In the genomic region with DNA sequence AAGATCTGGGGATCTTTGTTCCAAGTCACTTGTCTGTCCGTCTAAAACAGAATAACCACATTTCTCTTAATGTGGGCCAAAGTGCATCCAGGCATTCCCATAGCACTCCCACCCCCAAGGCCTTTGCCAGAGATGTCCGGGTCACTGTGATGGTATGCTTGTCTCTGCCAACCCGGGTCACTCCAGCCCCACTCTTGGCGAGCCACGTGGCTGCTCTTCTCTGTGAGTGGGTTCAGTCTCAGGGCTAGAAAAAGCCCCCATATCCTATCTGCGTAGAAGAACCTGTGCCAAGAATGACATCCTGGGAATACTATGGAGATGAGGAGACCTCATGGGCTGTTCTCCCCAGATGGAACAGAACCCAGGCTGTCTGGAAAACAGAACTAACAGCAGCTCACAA, we compare ENCODE assay signal across 29 mouse cellular contexts. TPM values are rescaled to one million over a fixed set of nuclear protein-coding genes. Genes with fewer than 3 reads are reported as not detected.
DNase-seq lines count a peak whose midpoint lies in the region; ATAC-seq and TF ChIP-seq lines count a peak whose summit lies in the region.
"Had no signal": no experiment of that assay in that cellular context is flagged by ENCODE, and none has a peak within 500 bp of the region (broad histone marks: within the 10 kb centered on the region; RNA-seq: fewer than 3 reads in every experiment).

No protein-coding gene starts in this region.

- no peaks in the 10 kb centered on the region for H3K27me3 ChIP-seq in forebrain, postnatal 0 days (ENCODE audit: insufficient read depth, low read length)
- H3K27me3 ChIP-seq in forebrain, embryonic 12.5 days: no peaks in the 10 kb centered on the region
- no peaks in the 10 kb centered on the region for H3K27me3 ChIP-seq in lung, postnatal 0 days (replicated peaks; ENCODE audit: insufficient read depth, low read length)
- H3K27me3 ChIP-seq: CH12.LX; forebrain, embryonic 13.5 days; heart, embryonic 15.5 days had no signal

- H3K9me3 ChIP-seq in forebrain, postnatal 0 days (ENCODE audit: low read length): no peaks in the 10 kb centered on the region
- H3K9me3 ChIP-seq in forebrain, embryonic 12.5 days: no peaks in the 10 kb centered on the region
- no peaks in the 10 kb centered on the region for H3K9me3 ChIP-seq in lung, postnatal 0 days (ENCODE audit: low read length)
- H3K9me3 ChIP-seq: embryonic facial prominence, embryonic 13.5 days; forebrain, embryonic 13.5 days; G1E; heart, embryonic 15.5 days; hindbrain, embryonic 10.5 days had no signal

- no peaks in the 10 kb centered on the region for H3K36me3 ChIP-seq in forebrain, postnatal 0 days (ENCODE audit: insufficient read depth)
- no peaks in the 10 kb centered on the region for H3K36me3 ChIP-seq in forebrain, embryonic 12.5 days (replicated peaks)
- no peaks in the 10 kb centered on the region for H3K36me3 ChIP-seq in lung, postnatal 0 days (ENCODE audit: insufficient read depth, low read length)
- H3K36me3 ChIP-seq: embryonic facial prominence, embryonic 13.5 days; G1E; heart, embryonic 15.5 days; hindbrain, embryonic 10.5 days had no signal

- no peak overlapping the region for H3K4me2 ChIP-seq in forebrain, postnatal 0 days (ENCODE audit: low read depth)
- no peak overlapping the region for H3K4me2 ChIP-seq in forebrain, embryonic 12.5 days
- no peak overlapping the region for H3K4me2 ChIP-seq in lung, postnatal 0 days (replicated peaks; ENCODE audit: low read depth, low read length)
- H3K4me2 ChIP-seq: embryonic facial prominence, embryonic 13.5 days; forebrain, embryonic 13.5 days; heart, embryonic 11.5 days; heart, embryonic 15.5 days; hindbrain, embryonic 14.5 days had no signal

- no peaks in the 10 kb centered on the region for H3K4me1 ChIP-seq in forebrain, postnatal 0 days (ENCODE audit: insufficient read depth)
- peaks cover 6% of the 10 kb centered on the region; the same call in 1 of the 2 replicates for H3K4me1 ChIP-seq in forebrain, embryonic 12.5 days
- no peaks in the 10 kb centered on the region for H3K4me1 ChIP-seq in lung, postnatal 0 days (ENCODE audit: insufficient read depth, low read depth, low read length)
- H3K4me1 ChIP-seq: embryonic facial prominence, embryonic 13.5 days; heart, embryonic 15.5 days had no signal

- no peak overlapping the region for H3K4me3 ChIP-seq in forebrain, postnatal 0 days (ENCODE audit: low read depth, low read length)
- no peak overlapping the region for H3K4me3 ChIP-seq in forebrain, embryonic 12.5 days (replicated peaks)
- H3K4me3 ChIP-seq in lung, postnatal 0 days (ENCODE audit: low read depth, low read length): no peak overlapping the region
- H3K4me3 ChIP-seq: embryonic facial prominence, embryonic 13.5 days; erythroblast, embryonic 14.5 days; forebrain, embryonic 13.5 days; heart, embryonic 15.5 days; hindbrain, embryonic 10.5 days had no signal

- no peak for DNase-seq in forebrain, postnatal 0 days
- peak; percentile 10 for DNase-seq in heart, postnatal 4 days
- DNase-seq in heart, adult 11 months: no peak
- peak; percentile 43 for DNase-seq in lung, postnatal 10 days
- no peak for DNase-seq in lung, postnatal 0 days (ENCODE audit: low spot score)
- no peak for DNase-seq in gastrocnemius, adult 18-20 months (ENCODE audit: low spot score)
- DNase-seq: adrenal gland, adult 2 months; adrenal gland, postnatal 14 days; B cell, adult 2 months; cerebellum, adult 11 months; cerebellum, adult 2 months; cerebellum, adult 9-11 months; cerebellum, postnatal 25 days; gastrocnemius, postnatal 25 days had no signal

- no peak for TF ChIP-seq EP300 in lung, postnatal 0 days (IDR thresholded peaks at IDR 0.05)

- no peak overlapping the region for H3K9ac ChIP-seq in forebrain, postnatal 0 days
- H3K9ac ChIP-seq in forebrain, embryonic 12.5 days: no peak overlapping the region
- no peak overlapping the region for H3K9ac ChIP-seq in lung, postnatal 0 days (replicated peaks; ENCODE audit: low read depth)
- H3K9ac ChIP-seq: embryonic facial prominence, embryonic 13.5 days; forebrain, embryonic 13.5 days; heart, embryonic 15.5 days; hindbrain, embryonic 14.5 days had no signal

- H3K27ac ChIP-seq in forebrain, postnatal 0 days (ENCODE audit: low read depth, low read length): no peak overlapping the region
- H3K27ac ChIP-seq in forebrain, embryonic 12.5 days: no peak overlapping the region
- no peak overlapping the region for H3K27ac ChIP-seq in lung, postnatal 0 days (ENCODE audit: low read length)
- H3K27ac ChIP-seq: embryonic facial prominence, embryonic 13.5 days; forebrain, embryonic 13.5 days; heart, embryonic 15.5 days; hindbrain, embryonic 10.5 days; hindbrain, embryonic 14.5 days had no signal

- WGBS in forebrain, postnatal 0 days: 52% methylated on average over 6 of the region's 6 CpGs
- WGBS in forebrain, embryonic 12.5 days: 74% methylated on average over 6 of the region's 6 CpGs
- 54% methylated on average over 6 of the region's 6 CpGs for WGBS in lung, postnatal 0 days

- 0 out of 2 replicates have a peak, but pooled peaks have one; percentile 17 for ATAC-seq in forebrain, postnatal 0 days
- ATAC-seq in forebrain, embryonic 12.5 days (ENCODE audit: low FRiP score): no peak
- ATAC-seq in lung, postnatal 0 days: no peak
- ATAC-seq: forebrain, embryonic 13.5 days; forebrain, embryonic 16.5 days; intestine, postnatal 0 days had no signal

- no peak for TF ChIP-seq CTCF in forebrain, postnatal 0 days (IDR thresholded peaks at IDR 0.05; ENCODE audit: low read depth)
- TF ChIP-seq CTCF in lung, postnatal 0 days (IDR thresholded peaks at IDR 0.05): no peak

RNA-seq across cellular contexts. Expression of gene Ndp, which starts 4.0 kb away (rescaled TPM):
- total RNA-seq in forebrain, postnatal 0 days (2014; rRNA removed): 6.9 and 9.6 TPM in 2 replicates
- 9.0 and 9.2 TPM in 2 replicates for polyA plus RNA-seq in forebrain, postnatal 0 days (2015; fragmentation: Nextera tagmentation; extraction: Ambion mirVana)
- polyA plus RNA-seq in forebrain, embryonic 12.5 days (2016; fragmentation: Nextera tagmentation; extraction: Ambion mirVana): 5.0 and 6.3 TPM in 2 replicates
- total RNA-seq in heart, postnatal 4 days (2021): under 1 TPM; 0.18 to 0.45 TPM
- polyA plus RNA-seq in lung, postnatal 0 days (2015; fragmentation: Nextera tagmentation; extraction: Ambion mirVana): 0.63 and 0.67 TPM in 2 replicates
- not detected for total RNA-seq in gastrocnemius, adult 18-20 months (2021)
- total RNA-seq: adrenal gland, adult 2 months; adrenal gland, postnatal 14 days; CH12.LX; common myeloid progenitor, adult 5-6 weeks; G1E; gastrocnemius, adult 8-10 months; heart, adult 8-10 months had no signal
- polyA plus RNA-seq: adrenal gland, adult 2 months; erythroblast, embryonic 14.5 days; G1E had no signal

Comparison
In these comparisons a context has a peak if more than half of its experiments do, and no peak if none do; other contexts are left out.
1. DNase-seq: peak in heart, postnatal 4 days (single experiment) and lung, postnatal 10 days (single experiment); none in forebrain, postnatal 0 days (single experiment), heart, adult 11 months (single experiment), lung, postnatal 0 days (single experiment) and gastrocnemius, adult 18-20 months (single experiment).